Mouse (Mus musculus): ENCODE results near the gene Il17d. TPM values are rescaled to one million over a fixed set of nuclear protein-coding genes. Genes with fewer than 3 reads are reported as not detected.

Gene Il17d
- polyA plus RNA-seq, 1 experiment, result 24.8 TPM

- Histone ChIP-seq H3K27ac (ENCODE audit: insufficient read depth, low read length) (no peak overlapping the region), H3K4me1 (ENCODE audit: control insufficient read depth, insufficient read depth, low read length) (peaks cover 13% of the 10 kb centered on the region), H3K4me3 (ENCODE audit: insufficient read depth, low read length) (no peak overlapping the region)
- no peak for TF ChIP-seq POLR2A (IDR thresholded peaks at IDR 0.05; ENCODE audit: extremely low read depth, insufficient read depth, low read length)
- TF ChIP-seq CTCF (IDR thresholded peaks at IDR 0.05; ENCODE audit: extremely low read depth, insufficient read depth, low read length), result no peak
These were observed 9.3 kb downstream of the Il17d start for GRCm38 (mm10) chr14:57533841-57534240.

GRCm38 (mm10) chr14:57534346-57534745 lies 9.8 kb downstream of the Il17d start:
- peaks cover 12% of the 10 kb centered on the region for H3K4me1 ChIP-seq (ENCODE audit: control insufficient read depth, insufficient read depth, low read length)
- TF ChIP-seq CTCF (IDR thresholded peaks at IDR 0.05; ENCODE audit: extremely low read depth, insufficient read depth, low read length), result no peak
- TF ChIP-seq POLR2A (IDR thresholded peaks at IDR 0.05; ENCODE audit: extremely low read depth, insufficient read depth, low read length), result no peak
- no peak overlapping the region for H3K4me3 ChIP-seq (ENCODE audit: insufficient read depth, low read length)
- H3K27ac ChIP-seq (ENCODE audit: insufficient read depth, low read length), result peak overlapping the region; percentile 26

DNA sequence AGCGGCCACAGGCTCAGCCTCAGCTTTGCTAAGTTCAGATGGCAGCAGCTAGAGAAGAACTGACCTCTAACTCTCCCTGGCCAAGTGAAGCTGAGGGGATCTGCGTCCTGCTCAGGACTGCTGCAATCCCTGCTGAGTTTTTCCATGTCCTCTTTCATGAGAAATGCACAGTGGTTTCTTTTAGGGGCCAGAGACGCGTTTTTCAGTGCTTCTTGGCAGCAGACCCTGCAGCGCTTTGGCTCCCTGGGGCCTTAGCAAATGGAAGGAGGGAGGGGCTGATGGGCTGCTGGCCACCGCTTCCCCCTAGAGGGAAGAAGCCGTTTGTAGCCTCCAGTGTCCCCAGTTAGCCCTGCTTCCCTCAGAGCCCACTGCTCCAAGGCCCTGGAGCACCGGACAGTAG lies 10.4 kb downstream of the Il17d start:
- Histone ChIP-seq H3K4me1 (ENCODE audit: control insufficient read depth, insufficient read depth, low read length) (peaks cover 9% of the 10 kb centered on the region), H3K27ac (ENCODE audit: insufficient read depth, low read length) (peak overlapping the region; percentile 26), H3K4me3 (ENCODE audit: insufficient read depth, low read length) (no peak overlapping the region)
- no peak for TF ChIP-seq CTCF (IDR thresholded peaks at IDR 0.05; ENCODE audit: extremely low read depth, insufficient read depth, low read length)
- TF ChIP-seq POLR2A (IDR thresholded peaks at IDR 0.05; ENCODE audit: extremely low read depth, insufficient read depth, low read length), result no peak

DNA sequence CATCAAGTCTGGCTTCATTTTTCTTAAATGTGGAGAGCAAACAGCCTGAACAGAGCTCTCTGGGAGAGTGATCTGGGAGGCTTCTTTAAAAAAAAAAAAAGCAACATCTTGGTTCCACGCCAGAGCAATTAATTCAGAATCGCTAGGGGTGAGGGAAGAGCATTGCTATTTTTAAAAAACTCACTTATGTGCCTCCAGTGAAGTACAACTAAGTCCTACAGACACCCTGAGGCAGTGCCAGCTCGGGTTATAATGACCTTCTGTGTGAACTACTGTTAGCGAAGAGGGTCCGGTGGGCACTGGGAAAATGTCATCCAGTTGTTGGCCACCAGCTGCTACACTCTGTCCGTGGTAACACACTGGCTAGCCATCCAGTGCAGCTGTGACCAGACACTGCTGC lies 11.1 kb downstream of the Il17d start:
- H3K4me1 ChIP-seq (ENCODE audit: control insufficient read depth, insufficient read depth, low read length), result peaks cover 11% of the 10 kb centered on the region
- no peak overlapping the region for H3K27ac ChIP-seq (ENCODE audit: insufficient read depth, low read length)
- no peak overlapping the region for H3K4me3 ChIP-seq (ENCODE audit: insufficient read depth, low read length)
- TF ChIP-seq CTCF (IDR thresholded peaks at IDR 0.05; ENCODE audit: extremely low read depth, insufficient read depth, low read length) (no peak), POLR2A (IDR thresholded peaks at IDR 0.05; ENCODE audit: extremely low read depth, insufficient read depth, low read length) (no peak)

DNA sequence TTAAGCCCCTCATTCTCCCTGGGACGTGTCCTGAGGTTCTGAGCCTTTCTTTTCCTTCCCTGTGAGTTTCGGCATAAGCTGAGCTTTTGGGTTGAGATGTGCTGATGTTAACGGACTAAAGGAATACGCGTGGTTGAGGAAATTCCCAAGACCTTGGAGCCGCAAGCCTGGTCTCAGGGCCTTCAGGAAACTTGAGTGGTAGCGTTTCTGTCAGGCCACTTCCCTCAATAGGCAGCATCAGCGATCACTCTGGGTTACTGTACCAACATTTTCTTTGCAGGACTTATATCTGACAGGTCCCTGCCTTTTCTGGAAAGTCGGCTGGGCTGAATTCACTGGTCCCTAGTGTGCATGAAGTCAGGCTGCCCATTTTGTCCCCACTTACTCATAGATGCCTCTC lies 12.2 kb downstream of the Il17d start:
- Histone ChIP-seq H3K4me3 (ENCODE audit: insufficient read depth, low read length) (no peak overlapping the region), H3K27ac (ENCODE audit: insufficient read depth, low read length) (no peak overlapping the region), H3K4me1 (ENCODE audit: control insufficient read depth, insufficient read depth, low read length) (peaks cover 15% of the 10 kb centered on the region)
- no peak for TF ChIP-seq POLR2A (IDR thresholded peaks at IDR 0.05; ENCODE audit: extremely low read depth, insufficient read depth, low read length)

GRCm38 (mm10) chr14:57537261-57538015 lies 12.9 kb downstream of the Il17d start:
- Histone ChIP-seq H3K4me1 (ENCODE audit: control insufficient read depth, insufficient read depth, low read length) (peaks cover 15% of the 10 kb centered on the region), H3K27ac (ENCODE audit: insufficient read depth, low read length) (no peak overlapping the region), H3K4me3 (ENCODE audit: insufficient read depth, low read length) (no peak overlapping the region)
- TF ChIP-seq POLR2A (IDR thresholded peaks at IDR 0.05; ENCODE audit: extremely low read depth, insufficient read depth, low read length), result no peak
- TF ChIP-seq CTCF (IDR thresholded peaks at IDR 0.05; ENCODE audit: extremely low read depth, insufficient read depth, low read length), result no peak

- H3K4me3 ChIP-seq (ENCODE audit: insufficient read depth, low read length), result no peak overlapping the region
- TF ChIP-seq POLR2A (IDR thresholded peaks at IDR 0.05; ENCODE audit: extremely low read depth, insufficient read depth, low read length), result no peak
- no peak for TF ChIP-seq CTCF (IDR thresholded peaks at IDR 0.05; ENCODE audit: extremely low read depth, insufficient read depth, low read length)
- H3K27ac ChIP-seq (ENCODE audit: insufficient read depth, low read length), result no peak overlapping the region
- H3K4me1 ChIP-seq (ENCODE audit: control insufficient read depth, insufficient read depth, low read length), result peaks cover 9% of the 10 kb centered on the region
These were observed 16.1 kb downstream of the Il17d start for GRCm38 (mm10) chr14:57540683-57541082.

GRCm38 (mm10) chr14:57542231-57542630 lies 17.7 kb downstream of the Il17d start:
- H3K27ac ChIP-seq (ENCODE audit: insufficient read depth, low read length), result no peak overlapping the region
- peaks cover 6% of the 10 kb centered on the region for H3K4me1 ChIP-seq (ENCODE audit: control insufficient read depth, insufficient read depth, low read length)
- TF ChIP-seq POLR2A (IDR thresholded peaks at IDR 0.05; ENCODE audit: extremely low read depth, insufficient read depth, low read length) (no peak), CTCF (IDR thresholded peaks at IDR 0.05; ENCODE audit: extremely low read depth, insufficient read depth, low read length) (no peak)
- H3K4me3 ChIP-seq (ENCODE audit: insufficient read depth, low read length), result no peak overlapping the region

DNA sequence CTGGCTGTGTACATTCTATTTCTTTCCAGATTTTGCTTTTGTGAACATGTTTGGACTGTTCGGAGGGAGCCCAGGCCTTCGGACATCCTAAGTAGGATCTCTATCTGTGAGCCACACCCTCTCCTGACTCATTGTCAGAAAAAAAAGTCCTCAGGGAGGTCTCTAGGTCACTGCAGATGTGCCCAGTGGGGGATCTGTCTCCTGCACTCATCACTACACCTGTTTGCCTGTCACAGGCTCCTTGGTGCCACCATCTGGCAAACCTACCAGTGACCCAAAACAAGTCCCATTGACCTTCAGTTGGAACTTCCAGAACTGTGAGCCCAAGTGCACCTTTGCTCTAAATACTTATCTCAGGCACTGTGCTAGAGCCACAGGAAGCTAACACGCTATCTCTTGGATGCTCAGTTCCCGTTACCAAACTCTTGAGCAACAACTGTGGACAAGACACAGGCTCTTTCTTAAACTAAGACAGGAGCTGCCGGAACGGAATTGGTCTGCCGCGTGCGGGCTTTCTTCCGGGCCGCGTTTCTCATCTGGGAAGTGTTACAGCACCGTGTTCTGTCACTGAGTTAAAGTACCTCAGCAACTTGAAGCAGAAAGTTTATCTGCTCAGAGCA lies 19.0 kb downstream of the Il17d start:
- H3K4me3 ChIP-seq (ENCODE audit: insufficient read depth, low read length), result no peak overlapping the region
- TF ChIP-seq POLR2A (IDR thresholded peaks at IDR 0.05; ENCODE audit: extremely low read depth, insufficient read depth, low read length) (no peak), CTCF (IDR thresholded peaks at IDR 0.05; ENCODE audit: extremely low read depth, insufficient read depth, low read length) (no peak)
- no peak overlapping the region for H3K27ac ChIP-seq (ENCODE audit: insufficient read depth, low read length)
- H3K4me1 ChIP-seq (ENCODE audit: control insufficient read depth, insufficient read depth, low read length), result peaks cover 6% of the 10 kb centered on the region

DNA sequence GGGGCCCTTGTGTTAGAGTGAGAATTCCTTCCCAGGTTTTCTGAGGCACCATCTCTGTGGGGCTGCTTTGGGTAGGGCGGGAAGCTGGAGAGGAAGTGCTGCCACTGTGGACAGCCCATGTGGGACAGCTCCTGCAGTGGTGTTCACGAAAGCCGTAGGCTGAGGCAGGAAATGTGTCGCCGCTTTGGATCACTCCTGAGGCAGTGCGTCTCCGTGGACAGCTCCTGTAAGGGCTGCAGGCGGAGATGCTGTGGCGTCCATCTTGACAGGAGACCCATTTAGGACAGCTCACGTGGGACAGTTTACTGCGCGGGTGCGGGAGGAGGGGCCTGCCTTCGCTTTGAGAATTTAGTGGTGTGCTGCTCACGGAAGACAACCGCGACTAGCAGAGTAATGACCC lies 20.9 kb downstream of the Il17d start:
- no peak overlapping the region for H3K4me3 ChIP-seq (ENCODE audit: insufficient read depth, low read length)
- TF ChIP-seq POLR2A (IDR thresholded peaks at IDR 0.05; ENCODE audit: extremely low read depth, insufficient read depth, low read length) (no peak), CTCF (IDR thresholded peaks at IDR 0.05; ENCODE audit: extremely low read depth, insufficient read depth, low read length) (no peak)
- peaks cover 4% of the 10 kb centered on the region for H3K4me1 ChIP-seq (ENCODE audit: control insufficient read depth, insufficient read depth, low read length)
- H3K27ac ChIP-seq (ENCODE audit: insufficient read depth, low read length), result no peak overlapping the region

Measured in cortical plate, adult 2 months (tissue).